Mouse (Mus musculus) embryonic facial prominence, embryonic 15.5 days (tissue): ENCODE data around the gene Gucy1b2. TPM values are rescaled to one million over a fixed set of nuclear protein-coding genes. Genes with fewer than 3 reads are reported as not detected.

Experiments
- polyA plus RNA-seq: library from polyadenylated mRNA; unstranded; fragments of >200 nt; fragmentation: Nextera tagmentation; extraction: Ambion mirVana; gene quantifications from 2 replicates; pipeline ENCODE4 v1.2.1, GENCODE M21; 2015

Gucy1b2 gene
- polyA plus RNA-seq, 1 experiment from 2014 or later: 0.40 TPM

Other genes starting within 250 kb of the Gucy1b2 start
- gene Rnaseh2b, start 163.7 kb downstream of the Gucy1b2 start, polyA plus RNA-seq: 48.0 and 48.9 TPM in 2 replicates
- 1.8 and 2.2 TPM in 2 replicates for gene Dleu7, start 163.2 kb downstream of the Gucy1b2 start, polyA plus RNA-seq
- gene Fam124a, start 99.4 kb upstream of the Gucy1b2 start, polyA plus RNA-seq: 3.6 and 5.4 TPM in 2 replicates
- 0.18 TPM in 1 of 2 replicates, not detected in the other for gene Gm4131, start 110.6 kb upstream of the Gucy1b2 start, polyA plus RNA-seq
- not detected in 2 replicates for gene Serpine3, start 207.4 kb upstream of the Gucy1b2 start, polyA plus RNA-seq